Mouse (Mus musculus) intestine, embryonic 16.5 days (tissue): Measurements from ENCODE around the gene Tigd3. TPM values are rescaled to one million over a fixed set of nuclear protein-coding genes. Genes with fewer than 3 reads are reported as not detected.
A peak's percentile ranks its signal among the peaks of the same experiment; 100 is the strongest.

Source experiments
- ATAC-seq: fragments of 200-750 bp; cut with Nextera tagmentation; 2 replicates; pipeline ENCODE4 v1.8.0; 2017; ENCODE audit warnings: moderate TSS enrichment, moderate library complexity
- H3K27ac ChIP-seq: fragments of 300-500 bp; sonication (generic); 2 replicates; pipeline ENCODE4 v1.5.1; 2014; ENCODE audit warnings: mild to moderate bottlenecking, low read length
- H3K27me3 ChIP-seq: fragments of 300-500 bp; sonication (generic); replicated peaks from 2 replicates; pipeline ENCODE4 v1.6.1; 2014; ENCODE audit warnings: low read length, control low read depth, mixed read lengths; ENCODE audit not compliant: control insufficient read depth, insufficient read depth
- H3K36me3 ChIP-seq: fragments of 300-500 bp; sonication (generic); 2 replicates; pipeline ENCODE4 v1.6.1; 2014; ENCODE audit warnings: low read length, control low read depth; ENCODE audit not compliant: control insufficient read depth, insufficient read depth
- H3K4me1 ChIP-seq: fragments of 300-500 bp; sonication (generic); 2 replicates; pipeline ENCODE4 v1.6.1; 2014; ENCODE audit warnings: low read length, control low read depth, mixed read lengths; ENCODE audit not compliant: control insufficient read depth, insufficient read depth
- H3K4me2 ChIP-seq: fragments of 300-500 bp; sonication (generic); 2 replicates; pipeline ENCODE4 v1.6.1; 2014; ENCODE audit warnings: low read depth, low read length, control low read depth
- H3K4me3 ChIP-seq: fragments of 300-500 bp; sonication (generic); 2 replicates; pipeline ENCODE4 v1.5.1; 2014; ENCODE audit warnings: mild to moderate bottlenecking, low read length
- H3K9ac ChIP-seq: fragments of 300-500 bp; sonication (generic); 2 replicates; pipeline ENCODE4 v1.6.1; 2014; ENCODE audit warnings: low read depth, low read length
- H3K9me3 ChIP-seq: fragments of 300-500 bp; sonication (generic); 2 replicates; pipeline ENCODE4 v1.6.1; 2016; ENCODE audit warnings: low read length, control low read depth; ENCODE audit not compliant: control insufficient read depth
- WGBS: fragments of 180-500 bp; shearing (Covaris S2); extraction: QIAGEN DNeasy Blood & Tissue Kit; methylation state at CpG from one replicate; pipeline ENCODE4 v1.1.7; 2014; 5-methylcytosine and 5-hydroxymethylcytosine counted together
- polyA plus RNA-seq: library from polyadenylated mRNA; unstranded; fragments of >200 nt; fragmentation: Nextera tagmentation; extraction: Ambion mirVana; gene quantifications from 2 replicates; pipeline ENCODE4 v1.2.1, GENCODE M21; 2015

The Tigd3 gene
- polyA plus RNA-seq = 1.5 and 1.7 TPM in 2 replicates

- no peak within 1 kb of the TSS for H3K27ac ChIP-seq
- 3% methylated on average over 36 of the region's 36 CpGs for WGBS
Measured at GRCm38 (mm10) chr19:5894002-5894678, at the start of gene Tigd3. TSS of gene Tigd3 (minus strand) at chr19:5894149.

GRCm38 (mm10) chr19:5943404-5943803 is 49.5 kb upstream of the Tigd3 start:
- 89% methylated on average over 15 of the region's 15 CpGs for WGBS
- H3K9me3 ChIP-seq = no peaks in the 10 kb centered on the region
- H3K4me1 ChIP-seq = peaks cover 30% of the 10 kb centered on the region
- no peak overlapping the region for H3K27ac ChIP-seq
- H3K27me3 ChIP-seq = no peaks in the 10 kb centered on the region
- peaks cover 3% of the 10 kb centered on the region for H3K36me3 ChIP-seq
- no peak overlapping the region; the same call in 1 of the 2 replicates for H3K9ac ChIP-seq
- no peak overlapping the region for H3K4me2 ChIP-seq
- no peak overlapping the region for H3K4me3 ChIP-seq
- no peak for ATAC-seq

More at GRCm38 (mm10) chr19:5894002-5894678, at the start of gene Tigd3:
- Histone ChIP-seq H3K9ac (peak within 1 kb of the TSS; percentile 84), H3K36me3 (peaks cover 9% of the 10 kb centered on the region; the same call in 1 of the 2 replicates), H3K4me1 (peaks cover 11% of the 10 kb centered on the region; the same call in 1 of the 2 replicates), H3K4me3 (peak within 1 kb of the TSS; percentile 72), H3K27me3 (no peaks in the 10 kb centered on the region), H3K9me3 (no peaks in the 10 kb centered on the region), H3K4me2 (peak within 1 kb of the TSS; percentile 99)
- peak; percentile 98 for ATAC-seq

- H3K27ac ChIP-seq = no peak overlapping the region
- no peak overlapping the region for H3K9ac ChIP-seq
- no peaks in the 10 kb centered on the region for H3K27me3 ChIP-seq
- H3K9me3 ChIP-seq = no peaks in the 10 kb centered on the region
- no peak for ATAC-seq
- no peak overlapping the region for H3K4me3 ChIP-seq
- H3K4me1 ChIP-seq = peaks cover 39% of the 10 kb centered on the region
- 91% methylated on average over 7 of the region's 7 CpGs for WGBS
- H3K4me2 ChIP-seq = no peak overlapping the region
- peaks cover 3% of the 10 kb centered on the region for H3K36me3 ChIP-seq
Measured at GRCm38 (mm10) chr19:5942581-5942980, 48.6 kb upstream of the Tigd3 start.

- peak overlapping the region; percentile 46 for H3K27ac ChIP-seq
- H3K9ac ChIP-seq = peak overlapping the region; percentile 31
- H3K36me3 ChIP-seq = peaks cover 3% of the 10 kb centered on the region
- no peak for ATAC-seq
- peaks cover 35% of the 10 kb centered on the region for H3K4me1 ChIP-seq
- H3K4me2 ChIP-seq = no peak overlapping the region
- 81% methylated on average over 10 of the region's 10 CpGs for WGBS
- H3K4me3 ChIP-seq = no peak overlapping the region
- H3K9me3 ChIP-seq = no peaks in the 10 kb centered on the region
- H3K27me3 ChIP-seq = no peaks in the 10 kb centered on the region
Measured at GRCm38 (mm10) chr19:5940656-5941055, 46.7 kb upstream of the Tigd3 start.

- no peaks in the 10 kb centered on the region for H3K27me3 ChIP-seq
- no peaks in the 10 kb centered on the region for H3K9me3 ChIP-seq
- H3K36me3 ChIP-seq = no peaks in the 10 kb centered on the region; the same call in none of the 2 replicates
- H3K4me2 ChIP-seq = no peak overlapping the region
- WGBS = 56% methylated on average over 4 of the region's 4 CpGs
- H3K9ac ChIP-seq = no peak overlapping the region
- peak overlapping the region; percentile 68 for H3K27ac ChIP-seq
- H3K4me1 ChIP-seq = peaks cover 35% of the 10 kb centered on the region
- H3K4me3 ChIP-seq = no peak overlapping the region
- ATAC-seq = no peak
Measured at GRCm38 (mm10) chr19:5940173-5940572, 46.2 kb upstream of the Tigd3 start.

- Histone ChIP-seq H3K27me3 (no peaks in the 10 kb centered on the region), H3K27ac (peak overlapping the region; percentile 68)
- WGBS = 86% methylated on average over 5 of the region's 5 CpGs
Measured at GRCm38 (mm10) chr19:5939715-5940114, 45.8 kb upstream of the Tigd3 start.

GRCm38 (mm10) chr19:5938516-5938915 is 44.6 kb upstream of the Tigd3 start:
- H3K36me3 ChIP-seq = no peaks in the 10 kb centered on the region; the same call in none of the 2 replicates
- WGBS = 84% methylated on average over 6 of the region's 6 CpGs
- no peaks in the 10 kb centered on the region for H3K27me3 ChIP-seq
- H3K4me2 ChIP-seq = no peak overlapping the region
- no peak overlapping the region for H3K9ac ChIP-seq
- no peak overlapping the region for H3K4me3 ChIP-seq
- H3K9me3 ChIP-seq = no peaks in the 10 kb centered on the region
- peaks cover 31% of the 10 kb centered on the region for H3K4me1 ChIP-seq
- no peak overlapping the region for H3K27ac ChIP-seq
- ATAC-seq = no peak

More at GRCm38 (mm10) chr19:5939715-5940114, 45.8 kb upstream of the Tigd3 start:
- H3K4me1 ChIP-seq = peaks cover 36% of the 10 kb centered on the region
- no peaks in the 10 kb centered on the region; the same call in none of the 2 replicates for H3K36me3 ChIP-seq
- H3K9me3 ChIP-seq = no peaks in the 10 kb centered on the region
- H3K9ac ChIP-seq = no peak overlapping the region
- ATAC-seq = no peak
- H3K4me2 ChIP-seq = no peak overlapping the region
- no peak overlapping the region for H3K4me3 ChIP-seq

- no peaks in the 10 kb centered on the region for H3K9me3 ChIP-seq
- H3K9ac ChIP-seq = no peak overlapping the region
- H3K4me1 ChIP-seq = peaks cover 31% of the 10 kb centered on the region
- no peaks in the 10 kb centered on the region; the same call in none of the 2 replicates for H3K36me3 ChIP-seq
- no peak overlapping the region for H3K27ac ChIP-seq
- 20% methylated on average over 14 of the region's 14 CpGs for WGBS
- no peak for ATAC-seq
- no peaks in the 10 kb centered on the region for H3K27me3 ChIP-seq
- H3K4me2 ChIP-seq = no peak overlapping the region
- H3K4me3 ChIP-seq = no peak overlapping the region
Measured at GRCm38 (mm10) chr19:5937836-5938406, 44.0 kb upstream of the Tigd3 start.

- no peak for ATAC-seq
- H3K36me3 ChIP-seq = no peaks in the 10 kb centered on the region; the same call in none of the 2 replicates
- no peak overlapping the region for H3K4me2 ChIP-seq
- H3K27ac ChIP-seq = no peak overlapping the region
- no peak overlapping the region for H3K4me3 ChIP-seq
- WGBS = 78% methylated on average over 21 of the region's 21 CpGs
- H3K4me1 ChIP-seq = peaks cover 31% of the 10 kb centered on the region
- H3K9ac ChIP-seq = no peak overlapping the region
- no peaks in the 10 kb centered on the region for H3K27me3 ChIP-seq
- no peaks in the 10 kb centered on the region for H3K9me3 ChIP-seq
Measured at GRCm38 (mm10) chr19:5937095-5937835, 43.3 kb upstream of the Tigd3 start.
